Mouse (Mus musculus): Measurements from ENCODE around the gene 2310061I04Rik. TPM values are rescaled to one million over a fixed set of nuclear protein-coding genes. Genes with fewer than 3 reads are reported as not detected.

2310061I04Rik gene
- total and polyA plus RNA-seq, 3 experiments: 11.4 to 106 TPM; not detected in 1

DNA sequence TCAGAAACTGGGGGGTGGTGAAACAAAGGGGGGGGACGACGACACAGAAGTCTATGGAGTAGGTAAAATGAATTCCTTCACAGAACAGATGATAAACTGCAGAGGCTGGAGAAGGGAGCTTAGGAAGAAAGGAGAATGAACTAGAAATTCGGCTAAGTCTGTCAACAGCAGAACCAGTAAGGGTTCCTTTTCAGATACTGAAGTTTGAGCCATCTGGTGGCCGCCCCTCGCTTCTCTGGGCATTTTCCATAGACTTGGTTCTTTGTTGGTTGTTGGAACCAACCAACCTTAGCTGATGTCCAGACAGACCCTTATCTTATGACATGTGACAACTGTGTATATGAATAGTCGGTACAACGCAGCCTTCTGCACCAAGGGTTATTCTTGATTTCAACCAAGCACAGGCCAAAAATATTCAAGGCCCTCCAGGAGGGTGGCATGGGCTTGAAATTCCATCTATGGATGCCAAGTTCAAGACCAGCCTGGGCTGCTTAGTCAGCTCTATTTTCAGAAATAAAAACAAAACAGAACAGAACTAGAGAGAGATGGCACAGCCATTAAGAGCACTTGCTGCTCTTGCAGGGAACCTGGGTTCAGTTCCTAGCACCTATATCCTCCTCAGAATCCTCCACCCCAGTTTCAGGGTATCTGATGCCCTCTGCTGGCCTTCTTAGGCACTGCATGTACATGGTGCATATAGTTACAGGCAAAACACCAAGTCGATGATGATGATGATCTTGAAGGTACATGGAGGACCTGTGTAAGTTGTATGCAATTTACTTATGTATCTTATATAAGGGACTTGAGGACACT lies 26.1 kb downstream of the 2310061I04Rik start (continued):
- peak; percentile 46 for TF ChIP-seq ZC3H11A (IDR thresholded peaks at IDR 0.05; ENCODE audit: low read depth, low read length)
- no peak for TF ChIP-seq BHLHE40 (IDR thresholded peaks at IDR 0.05; ENCODE audit: borderline replicate concordance, low read depth, low read length)
- TF ChIP-seq POLR2A (IDR thresholded peaks at IDR 0.05; ENCODE audit: control insufficient read depth in 1 of 2, insufficient read depth in 1 of 2, low read depth in 1 of 2, low read length in 2 of 2, poor library complexity in 1 of 2): 0 out of 4 replicates have a peak, but pooled peaks of 1 of the 2 experiments have one; percentile 3

DNA sequence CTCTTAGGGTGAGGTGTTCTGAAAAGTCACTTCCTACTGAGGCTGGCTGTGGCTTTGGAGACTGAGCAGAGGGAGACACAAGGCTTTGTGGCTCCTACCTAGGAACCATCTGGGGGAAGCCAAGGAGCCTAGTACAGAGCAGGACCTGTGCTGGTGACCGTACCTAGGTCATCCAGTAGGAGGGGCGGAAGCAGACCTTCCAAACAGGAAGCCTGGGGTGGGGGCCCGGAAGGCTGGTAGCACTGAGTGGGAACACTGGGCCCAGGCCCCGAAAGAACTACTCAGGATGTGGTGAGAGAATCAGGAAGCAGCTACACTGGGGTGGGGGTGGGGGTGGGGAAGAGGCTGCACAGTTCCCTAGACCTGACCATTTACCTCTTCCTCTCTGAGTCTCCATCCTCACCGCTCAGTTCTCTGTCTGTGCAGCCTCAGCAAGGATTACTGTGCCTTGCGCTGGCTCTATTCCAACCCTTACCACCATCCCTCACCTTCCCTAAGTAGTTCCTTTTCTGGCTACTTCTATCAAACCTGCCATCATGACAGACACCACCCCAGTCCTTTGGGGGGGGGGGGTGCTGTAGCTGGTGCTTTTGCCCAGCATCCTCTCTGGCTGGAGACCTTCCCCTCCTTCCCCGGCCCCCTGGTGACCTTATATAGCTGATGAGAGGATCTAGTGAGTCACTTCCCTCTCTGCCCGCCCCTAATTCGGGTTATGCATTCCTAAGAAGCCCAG lies 26.9 kb downstream of the 2310061I04Rik start:
- H3K27ac ChIP-seq (ENCODE audit: control insufficient read depth, low read depth, low read length): peak overlapping the region; percentile 88
- peaks cover 0 to 14% of the 10 kb centered on the region in 2 experiments; a peak in 2 of 4 replicates for H3K36me3 ChIP-seq (ENCODE audit: control insufficient read depth in 1 of 2, insufficient read depth in 2 of 2, low read length in 2 of 2)
- peaks cover 18% of the 10 kb centered on the region for H3K79me2 ChIP-seq (ENCODE audit: control insufficient read depth, insufficient read depth, low read length, poor library complexity)
- H3K4me1 ChIP-seq (ENCODE audit: control insufficient read depth in 1 of 2, insufficient read depth in 2 of 2, low read length in 2 of 2): peaks cover 2 to 18% of the 10 kb centered on the region in 2 experiments; a peak in 3 of 4 replicates
- H3K9me3 ChIP-seq (replicated peaks; ENCODE audit: insufficient read depth, low read length): no peaks in the 10 kb centered on the region
- no peaks in the 10 kb centered on the region for H3K27me3 ChIP-seq (ENCODE audit: control insufficient read depth in 1 of 2, insufficient read depth in 2 of 2, low read length in 2 of 2)
- peak overlapping the region; percentile 21 to 42 for H3K4me3 ChIP-seq (ENCODE audit: control insufficient read depth in 1 of 2, insufficient read depth in 1 of 2, low read depth in 2 of 2, low read length in 2 of 2)
- H3K9ac ChIP-seq (ENCODE audit: control insufficient read depth, low read depth, low read length, poor library complexity, severe bottlenecking): peak overlapping the region; percentile 52
- TF ChIP-seq POLR2AphosphoS2 (IDR thresholded peaks at IDR 0.05; ENCODE audit: low read length) (no peak), MYC (IDR thresholded peaks at IDR 0.05; ENCODE audit: low read depth, low read length) (0 out of 2 replicates have a peak, but pooled peaks have one; percentile 42), USF1 (IDR thresholded peaks at IDR 0.05; ENCODE audit: low read depth, low read length) (no peak), RCOR1 (IDR thresholded peaks at IDR 0.05; ENCODE audit: low read depth, low read length) (0 out of 2 replicates have a peak, but pooled peaks have one; percentile 7), UBTF (IDR thresholded peaks at IDR 0.05; ENCODE audit: borderline replicate concordance, insufficient read depth, low read depth, low read length) (no peak), NELFE (IDR thresholded peaks at IDR 0.05; ENCODE audit: low read depth, low read length) (peak; percentile 35; the same call in 1 of the 2 replicates), KAT2A (conservative IDR thresholded peaks at IDR 0.05; ENCODE audit: low read depth, low read length) (no peak), MYB (IDR thresholded peaks at IDR 0.05; ENCODE audit: low read depth, low read length) (no peak), GABPA (IDR thresholded peaks at IDR 0.05; ENCODE audit: low read depth, low read length) (no peak), CHD2 (IDR thresholded peaks at IDR 0.05; ENCODE audit: low read length) (peak; percentile 37), MAZ (IDR thresholded peaks at IDR 0.05; ENCODE audit: low read depth, low read length) (0 out of 2 replicates have a peak, but pooled peaks have one; percentile 61), EP300 (IDR thresholded peaks at IDR 0.05; ENCODE audit: low read depth in 1 of 2, low read length in 2 of 2) (peak; percentile 39 to 63; a peak in 2 of 4 replicates), TAL1 (IDR thresholded peaks at IDR 0.05; ENCODE audit: low read length) (peak; percentile 16; the same call in 1 of the 2 replicates), CTCF (IDR thresholded peaks at IDR 0.05 in 2 of 3, conservative IDR thresholded peaks at IDR 0.05 in 1 of 3; ENCODE audit: control insufficient read depth in 1 of 3, insufficient read depth in 1 of 3, low read depth in 2 of 3, low read length in 3 of 3, poor library complexity in 1 of 3, severe bottlenecking in 1 of 3) (no peak), ETS1 (IDR thresholded peaks at IDR 0.05; ENCODE audit: low read depth, low read length) (peak; percentile 68; the same call in 1 of the 2 replicates), MXI1 (IDR thresholded peaks at IDR 0.05; ENCODE audit: low read depth, low read length) (peak; percentile 27; the same call in 1 of the 2 replicates), CHD1 (IDR thresholded peaks at IDR 0.05; ENCODE audit: low read depth, low read length) (0 out of 2 replicates have a peak, but pooled peaks have one; percentile 70), POLR2A (IDR thresholded peaks at IDR 0.05; ENCODE audit: control insufficient read depth in 1 of 2, insufficient read depth in 1 of 2, low read depth in 1 of 2, low read length in 2 of 2, poor library complexity in 1 of 2) (peak; percentile 16 to 42; a peak in 1 of 4 replicates), TBP (IDR thresholded peaks at IDR 0.05; ENCODE audit: low read depth, low read length) (peak; percentile 53; the same call in 1 of the 2 replicates), ELF1 (IDR thresholded peaks at IDR 0.05; ENCODE audit: low read depth, low read length) (peak; percentile 81), BHLHE40 (IDR thresholded peaks at IDR 0.05; ENCODE audit: borderline replicate concordance, low read depth, low read length) (no peak), POLR2AphosphoS5 (IDR thresholded peaks at IDR 0.05; ENCODE audit: borderline replicate concordance, low read depth, low read length) (no peak), ZMIZ1 (IDR thresholded peaks at IDR 0.05; ENCODE audit: low read depth, low read length) (no peak)
- peak; percentile 91 for DNase-seq (ENCODE audit: low read depth, low spot score)

Measured in MEL (cell line).